ENCODE assay signal across 8 mouse cellular contexts in the genomic region with DNA sequence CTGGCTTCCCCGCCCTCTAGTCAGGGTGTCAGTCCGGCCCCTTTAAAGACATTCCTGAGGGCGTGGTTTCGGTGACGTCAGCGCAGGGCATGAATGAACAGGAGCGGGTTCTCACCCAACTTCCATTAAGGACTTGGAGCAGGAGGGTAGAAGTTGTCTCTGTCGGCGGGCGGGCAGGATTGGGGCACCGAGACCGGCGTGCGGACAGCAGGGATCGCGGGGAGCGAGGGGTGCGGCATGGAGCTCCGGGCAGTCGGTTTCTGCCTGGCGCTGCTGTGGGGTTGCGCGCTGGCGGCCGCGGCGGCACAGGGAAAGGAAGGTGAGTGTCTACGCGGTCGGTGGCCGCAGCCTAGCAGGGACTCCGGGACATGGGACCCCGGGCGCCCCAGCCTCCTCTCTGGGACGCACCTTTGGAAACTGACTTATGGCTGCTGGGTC. TPM values are rescaled to one million over a fixed set of nuclear protein-coding genes. Genes with fewer than 3 reads are reported as not detected.
A peak's percentile ranks its signal among the peaks of the same experiment; 100 is the strongest.
DNase-seq lines count a peak whose midpoint lies in the region; ATAC-seq and TF ChIP-seq lines count a peak whose summit lies in the region.

A gene (plus strand): TSS at position 125 of the 438 bp plus-strand sequence.

- H3K27ac ChIP-seq in cerebellum, adult 2 months (ENCODE audit: insufficient read depth, low read length): no peak within 1 kb of the TSS
- no peak within 1 kb of the TSS for H3K27ac ChIP-seq in hindbrain, embryonic 11.5 days (ENCODE audit: low read depth, low read length)
- peak within 1 kb of the TSS; percentile 76 for H3K27ac ChIP-seq in lung, embryonic 15.5 days

- DNase-seq in Muller cell, postnatal 12 days (ENCODE audit: inconsistent ontology term): peak; percentile 94
- DNase-seq in cerebellum, adult 2 months: peak; percentile 80
- peak; percentile 90 for DNase-seq in hindbrain, embryonic 11.5 days (ENCODE audit: low spot score)
- DNase-seq in layer of hippocampus, adult 9-11 months: peak; percentile 71
- DNase-seq in retina, adult 2 months (ENCODE audit: low read depth, low spot score): peak; percentile 25
- peak; percentile 89 for DNase-seq in yolk sac, embryonic 10.5 days (ENCODE audit: low spot score)

- peak within 1 kb of the TSS; percentile 84 for H3K4me2 ChIP-seq in hindbrain, embryonic 11.5 days (replicated peaks; ENCODE audit: low read depth, low read length)
- peak within 1 kb of the TSS; percentile 91 for H3K4me2 ChIP-seq in lung, embryonic 15.5 days

- H3K4me1 ChIP-seq in cerebellum, adult 2 months (ENCODE audit: control insufficient read depth, insufficient read depth, low read length): no peaks in the 10 kb centered on the region
- H3K4me1 ChIP-seq in hindbrain, embryonic 11.5 days (replicated peaks; ENCODE audit: control insufficient read depth, insufficient read depth, low read length): peaks cover 13% of the 10 kb centered on the region
- H3K4me1 ChIP-seq in lung, embryonic 15.5 days: peaks cover 52% of the 10 kb centered on the region

- peak within 1 kb of the TSS; percentile 40 for H3K9ac ChIP-seq in hindbrain, embryonic 11.5 days (ENCODE audit: low read depth, low read length)
- H3K9ac ChIP-seq in lung, embryonic 15.5 days: peak within 1 kb of the TSS; percentile 86

- no peaks in the 10 kb centered on the region; the same call in 1 of the 2 replicates for H3K27me3 ChIP-seq in cerebellum, adult 2 months (ENCODE audit: control insufficient read depth, insufficient read depth, low read length)
- H3K27me3 ChIP-seq in hindbrain, embryonic 11.5 days (ENCODE audit: control insufficient read depth, insufficient read depth, low read length): peaks cover 52% of the 10 kb centered on the region
- peaks cover 44% of the 10 kb centered on the region for H3K27me3 ChIP-seq in lung, embryonic 15.5 days

- no peaks in the 10 kb centered on the region for H3K9me3 ChIP-seq in hindbrain, embryonic 11.5 days (ENCODE audit: control insufficient read depth, low read length)
- H3K9me3 ChIP-seq in lung, embryonic 15.5 days: no peaks in the 10 kb centered on the region

- peak; percentile 43; the same call in 1 of the 2 replicates for TF ChIP-seq POLR2A in cerebellum, adult 2 months (IDR thresholded peaks at IDR 0.05; ENCODE audit: borderline replicate concordance, insufficient read depth, low read length)

- no peak for TF ChIP-seq CTCF in cerebellum, adult 2 months (IDR thresholded peaks at IDR 0.05; ENCODE audit: borderline replicate concordance, insufficient read depth, low read depth, low read length)

- H3K36me3 ChIP-seq in hindbrain, embryonic 11.5 days (ENCODE audit: control insufficient read depth, insufficient read depth, low read length): no peaks in the 10 kb centered on the region
- H3K36me3 ChIP-seq in lung, embryonic 15.5 days: no peaks in the 10 kb centered on the region

- peak within 1 kb of the TSS; percentile 90 for H3K4me3 ChIP-seq in cerebellum, adult 2 months (replicated peaks; ENCODE audit: insufficient read depth, low read depth, low read length)
- H3K4me3 ChIP-seq in hindbrain, embryonic 11.5 days (ENCODE audit: low read depth, low read length): peak within 1 kb of the TSS; percentile 58
- H3K4me3 ChIP-seq in lung, embryonic 15.5 days: peak within 1 kb of the TSS; percentile 89

- peak; percentile 72 for ATAC-seq in frontal cortex, adult (ENCODE audit: low TSS enrichment)
- peak; percentile 69 for ATAC-seq in hindbrain, embryonic 11.5 days (ENCODE audit: low FRiP score)
- peak; percentile 50; the same call in 1 of the 2 replicates for ATAC-seq in lung, embryonic 15.5 days (ENCODE audit: borderline replicate concordance, extremely low read depth, low FRiP score, low TSS enrichment)

- under 1% methylated on average over 35 of the region's 35 CpGs for WGBS in cerebellum, adult 2 months
- under 1% methylated on average over 35 of the region's 35 CpGs for WGBS in hindbrain, embryonic 11.5 days
- WGBS in lung, embryonic 15.5 days: 1% methylated on average over 28 of the region's 35 CpGs

RNA-seq across cellular contexts. Expression of the gene that starts here (rescaled TPM):
- 1.9 and 2.0 TPM in 2 replicates for polyA plus RNA-seq in cerebellum, adult 2 months (2012; rRNA removed)
- polyA plus RNA-seq in hindbrain, embryonic 11.5 days (2014; fragmentation: Nextera tagmentation; extraction: Ambion mirVana): 0.82 and 1.1 TPM in 2 replicates
- 10.8 and 11.0 TPM in 2 replicates for polyA plus RNA-seq in lung, embryonic 15.5 days (2015; fragmentation: Nextera tagmentation; extraction: Ambion mirVana)

Comparison
In these comparisons a context has a peak if more than half of its experiments do, and no peak if none do; other contexts are left out.
1. DNase-seq: peak in every context shown above with its lines; median percentile 94 in Muller cell, postnatal 12 days; 90 in hindbrain, embryonic 11.5 days; 89 in yolk sac, embryonic 10.5 days; 80 in cerebellum, adult 2 months; 71 in layer of hippocampus, adult 9-11 months; 25 in retina, adult 2 months.